Mouse (Mus musculus) hindbrain, embryonic 15.5 days (tissue): ENCODE data around the gene Kctd11. TPM values are rescaled to one million over a fixed set of nuclear protein-coding genes. Genes with fewer than 3 reads are reported as not detected.
"Not testable (repeated sequence)": the region's sequence is repeated elsewhere in the genome, so short reads cannot be mapped to it uniquely, and the experiment has no call there.

Experiments
- ATAC-seq: fragments of 200-750 bp; cut with Nextera tagmentation; 2 replicates; pipeline ENCODE4 v1.8.0; 2017; ENCODE audit warnings: low read depth, moderate number of reproducible peaks, moderate TSS enrichment; ENCODE audit not compliant: low FRiP score
- H3K27ac ChIP-seq: fragments of 300-500 bp; sonication (generic); replicated peaks from 2 replicates; pipeline ENCODE4 v1.5.1; 2015; ENCODE audit warnings: mild to moderate bottlenecking, inconsistent platforms
- H3K27me3 ChIP-seq: fragments of 300-500 bp; sonication (generic); 2 replicates; pipeline ENCODE4 v1.6.1; 2015; ENCODE audit warnings: control low read depth, inconsistent platforms
- H3K36me3 ChIP-seq: fragments of 300-500 bp; sonication (generic); 2 replicates; pipeline ENCODE4 v1.6.1; 2015; ENCODE audit warnings: control low read depth, inconsistent platforms
- H3K4me1 ChIP-seq: fragments of 300-500 bp; sonication (generic); replicated peaks from 2 replicates; pipeline ENCODE4 v1.6.1; 2015; ENCODE audit warnings: control low read depth, inconsistent platforms
- H3K4me2 ChIP-seq: fragments of 300-500 bp; sonication (generic); 2 replicates; pipeline ENCODE4 v1.6.1; 2015; ENCODE audit warnings: moderate library complexity, mild to moderate bottlenecking, inconsistent platforms
- H3K4me3 ChIP-seq: fragments of 300-500 bp; sonication (generic); 2 replicates; pipeline ENCODE4 v1.5.1; 2015; ENCODE audit warnings: mild to moderate bottlenecking, inconsistent platforms
- H3K9ac ChIP-seq: fragments of 300-500 bp; sonication (generic); 2 replicates; pipeline ENCODE4 v1.6.1; 2015; ENCODE audit warnings: inconsistent platforms
- H3K9me3 ChIP-seq: fragments of 300-500 bp; sonication (generic); 2 replicates; pipeline ENCODE4 v1.6.1; 2016; ENCODE audit warnings: control low read depth, inconsistent platforms
- WGBS: fragments of 180-500 bp; shearing (Covaris S2); methylation state at CpG from one replicate; pipeline ENCODE4 v1.1.7; 2015; 5-methylcytosine and 5-hydroxymethylcytosine counted together
- polyA plus RNA-seq: library from polyadenylated mRNA; unstranded; fragments of >200 nt; fragmentation: Nextera tagmentation; extraction: Ambion mirVana; gene quantifications from 2 replicates; pipeline ENCODE4 v1.2.1, GENCODE M21; 2015

Kctd11 gene
- 2.0 and 2.4 TPM in 2 replicates for polyA plus RNA-seq

GRCm38 (mm10) chr11:69880853-69881603 is at the start of gene Kctd11:
Kctd11 (minus strand) TSS chr11:69881406.
- H3K27ac ChIP-seq = peak within 1 kb of the TSS; percentile 31
- no peaks in the 10 kb centered on the region for H3K36me3 ChIP-seq
- peaks cover 24% of the 10 kb centered on the region; the same call in 1 of the 2 replicates for H3K4me1 ChIP-seq
- 1% methylated on average over 41 of the region's 46 CpGs for WGBS
- no peaks in the 10 kb centered on the region for H3K9me3 ChIP-seq
- peaks cover 9% of the 10 kb centered on the region; the same call in 1 of the 2 replicates for H3K27me3 ChIP-seq
- peak within 1 kb of the TSS; percentile 38 for H3K4me3 ChIP-seq
- ATAC-seq = peak; percentile 84
- peak within 1 kb of the TSS; percentile 63 for H3K4me2 ChIP-seq
- H3K9ac ChIP-seq = 0 out of 2 replicates have a peak within 1 kb of the TSS, but pooled peaks have one; percentile 9

GRCm38 (mm10) chr11:69930176-69930575 is 49.0 kb upstream of the Kctd11 start:
- H3K4me3 ChIP-seq, H3K9ac ChIP-seq, ATAC-seq, H3K9me3 ChIP-seq, H3K27ac ChIP-seq, H3K36me3 ChIP-seq, H3K4me2 ChIP-seq, H3K27me3 ChIP-seq: not testable (repeated sequence)
- 87% methylated on average over 8 of the region's 8 CpGs for WGBS
- peaks cover 11% of the 10 kb centered on the region for H3K4me1 ChIP-seq

- Histone ChIP-seq H3K4me2 (no peak overlapping the region), H3K4me1 (peaks cover 7% of the 10 kb centered on the region), H3K27me3 (no peaks in the 10 kb centered on the region), H3K4me3 (no peak overlapping the region), H3K27ac (no peak overlapping the region), H3K9ac (no peak overlapping the region), H3K36me3 (no peaks in the 10 kb centered on the region), H3K9me3 (no peaks in the 10 kb centered on the region)
- 87% methylated on average over 4 of the region's 4 CpGs for WGBS
- ATAC-seq = no peak
Measured at GRCm38 (mm10) chr11:69929712-69930111, 48.5 kb upstream of the Kctd11 start.

- Histone ChIP-seq H3K9ac (no peak overlapping the region), H3K36me3 (no peaks in the 10 kb centered on the region), H3K27me3 (no peaks in the 10 kb centered on the region), H3K4me2 (no peak overlapping the region), H3K27ac (no peak overlapping the region), H3K4me3 (no peak overlapping the region), H3K9me3 (no peaks in the 10 kb centered on the region), H3K4me1 (peaks cover 5% of the 10 kb centered on the region)
- 98% methylated on average over 2 of the region's 2 CpGs for WGBS
- ATAC-seq = no peak
Measured at GRCm38 (mm10) chr11:69927501-69927900, 46.3 kb upstream of the Kctd11 start.

- Histone ChIP-seq H3K9ac (no peak overlapping the region), H3K4me1 (peaks cover 28% of the 10 kb centered on the region), H3K36me3 (peaks cover 12% of the 10 kb centered on the region), H3K4me3 (no peak overlapping the region), H3K27me3 (no peaks in the 10 kb centered on the region), H3K4me2 (peak overlapping the region; percentile 93), H3K27ac (peak overlapping the region; percentile 93; the same call in 1 of the 2 replicates), H3K9me3 (no peaks in the 10 kb centered on the region)
- ATAC-seq = no peak
- WGBS = 69% methylated on average over 3 of the region's 3 CpGs
Measured at GRCm38 (mm10) chr11:69922796-69923195, 41.6 kb upstream of the Kctd11 start.

- Histone ChIP-seq H3K9me3 (no peaks in the 10 kb centered on the region), H3K4me1 (peaks cover 28% of the 10 kb centered on the region), H3K9ac (peak overlapping the region; percentile 49), H3K36me3 (peaks cover 19% of the 10 kb centered on the region), H3K27ac (peak overlapping the region; percentile 93), H3K27me3 (no peaks in the 10 kb centered on the region), H3K4me3 (peak overlapping the region; percentile 91), H3K4me2 (peak overlapping the region; percentile 93)
- 2% methylated on average over 12 of the region's 12 CpGs for WGBS
- no peak for ATAC-seq
Measured at GRCm38 (mm10) chr11:69922012-69922756, 41.0 kb upstream of the Kctd11 start.

- peak; percentile 97 for ATAC-seq
- Histone ChIP-seq H3K27me3 (no peaks in the 10 kb centered on the region), H3K4me1 (peaks cover 28% of the 10 kb centered on the region), H3K27ac (peak within 1 kb of the TSS; percentile 95), H3K4me3 (peak within 1 kb of the TSS; percentile 91), H3K9me3 (no peaks in the 10 kb centered on the region), H3K36me3 (peaks cover 27% of the 10 kb centered on the region), H3K4me2 (peak within 1 kb of the TSS; percentile 93), H3K9ac (peak within 1 kb of the TSS; percentile 87)
- under 1% methylated on average over 75 of the region's 78 CpGs for WGBS
Measured at GRCm38 (mm10) chr11:69921114-69922011, 40.2 kb upstream of the Kctd11 start, which contains the start of gene Eif5a. Eif5a (minus strand) TSS chr11:69921958.

GRCm38 (mm10) chr11:69920266-69921031 is 39.2 kb upstream of the Kctd11 start:
- WGBS = under 1% methylated on average over 49 of the region's 65 CpGs
- Histone ChIP-seq H3K4me1 (peaks cover 33% of the 10 kb centered on the region), H3K4me2 (peak overlapping the region; percentile 93), H3K9me3 (no peaks in the 10 kb centered on the region), H3K27me3 (no peaks in the 10 kb centered on the region), H3K4me3 (peak overlapping the region; percentile 91), H3K9ac (peak overlapping the region; percentile 87), H3K36me3 (peaks cover 35% of the 10 kb centered on the region), H3K27ac (peak overlapping the region; percentile 95)
- peak; percentile 25 for ATAC-seq

GRCm38 (mm10) chr11:69919661-69920265 is 38.6 kb upstream of the Kctd11 start:
- H3K36me3 ChIP-seq = peaks cover 41% of the 10 kb centered on the region
- H3K4me3 ChIP-seq = peak overlapping the region; percentile 91
- WGBS = 2% methylated on average over 17 of the region's 17 CpGs
- peaks cover 40% of the 10 kb centered on the region for H3K4me1 ChIP-seq
- ATAC-seq = no peak
- H3K4me2 ChIP-seq = peak overlapping the region; percentile 93
- peak overlapping the region; percentile 95 for H3K27ac ChIP-seq
- peak overlapping the region; percentile 87 for H3K9ac ChIP-seq
- no peaks in the 10 kb centered on the region for H3K9me3 ChIP-seq
- H3K27me3 ChIP-seq = no peaks in the 10 kb centered on the region

- Histone ChIP-seq H3K4me1 (peaks cover 46% of the 10 kb centered on the region), H3K27me3 (no peaks in the 10 kb centered on the region), H3K4me2 (peak overlapping the region; percentile 93), H3K9ac (no peak overlapping the region), H3K27ac (no peak overlapping the region), H3K9me3 (no peaks in the 10 kb centered on the region), H3K36me3 (peaks cover 41% of the 10 kb centered on the region), H3K4me3 (peak overlapping the region; percentile 91)
- no peak for ATAC-seq
- WGBS = 83% methylated on average over 9 of the region's 9 CpGs
Measured at GRCm38 (mm10) chr11:69919053-69919452, 37.8 kb upstream of the Kctd11 start.
